Comparison of ENCODE assay signal across 18 mouse cellular contexts in the genomic region with DNA sequence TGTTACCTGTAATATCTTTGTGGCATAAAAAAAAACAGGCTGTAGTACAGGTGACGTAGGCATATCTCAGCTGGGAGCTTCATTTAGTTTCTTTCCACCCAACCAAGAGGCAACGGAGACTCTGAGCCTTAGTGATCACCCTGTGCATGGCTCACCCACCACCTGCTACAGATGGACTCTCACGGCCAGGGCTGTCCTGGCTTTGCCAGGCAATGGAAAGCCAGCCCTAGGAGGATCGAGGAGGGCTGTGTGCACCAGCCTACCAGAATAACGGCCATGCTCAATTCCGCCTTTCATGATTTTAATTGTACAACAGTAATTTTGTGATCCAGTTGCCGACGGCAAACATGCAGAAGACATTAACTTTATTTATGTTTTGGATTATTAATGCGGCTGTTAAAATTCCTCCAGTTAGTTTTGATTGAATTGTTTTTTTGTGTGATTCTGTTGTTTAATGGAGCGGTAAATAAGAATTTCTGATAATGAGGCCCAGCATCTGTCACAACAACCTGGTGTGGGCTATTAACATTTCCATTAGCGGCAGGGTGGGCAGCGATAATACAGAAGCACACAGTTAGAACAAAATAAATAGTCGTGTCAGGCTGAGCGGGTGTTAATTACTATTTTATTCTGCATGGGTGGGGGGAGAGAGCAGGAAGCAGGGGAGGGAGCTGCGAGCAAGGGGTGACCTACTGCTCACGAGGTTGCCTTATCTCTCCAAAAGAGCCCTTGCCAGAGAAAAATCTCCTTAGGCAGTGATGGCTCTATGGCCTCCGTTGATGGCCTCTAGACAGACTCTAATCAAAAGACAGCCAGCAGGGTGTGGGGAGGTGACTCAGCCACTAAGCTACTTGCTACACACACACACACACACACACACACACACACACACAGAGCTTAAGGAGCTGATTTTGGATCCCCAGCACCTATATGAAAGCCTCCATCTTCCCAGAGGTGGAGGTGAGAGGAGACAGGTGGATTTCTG.
A peak's percentile ranks its signal among the peaks of the same experiment; 100 is the strongest.
DNase-seq lines count a peak whose midpoint lies in the region; ATAC-seq and TF ChIP-seq lines count a peak whose summit lies in the region.
"Had no signal": no experiment of that assay in that cellular context is flagged by ENCODE, and none has a peak within 500 bp of the region (broad histone marks: within the 10 kb centered on the region; RNA-seq: fewer than 3 reads in every experiment).

No protein-coding gene starts in this region.

- no peak for ATAC-seq in kidney, postnatal 0 days (replicated peaks; ENCODE audit: low FRiP score, low read depth)
- peak; percentile 52; the same call in 1 of the 2 replicates for ATAC-seq in hindbrain, embryonic 16.5 days
- ATAC-seq: CD4-positive, CD25-positive, alpha-beta regulatory T cell, adult 4 months; intestine, postnatal 0 days had no signal

- no peak overlapping the region for H3K27ac ChIP-seq in kidney, postnatal 0 days
- H3K27ac ChIP-seq in hindbrain, embryonic 16.5 days (ENCODE audit: low read depth, low read length) = peak overlapping the region; percentile 9; the same call in 1 of the 2 replicates
- H3K27ac ChIP-seq: liver, embryonic 13.5 days; lung, embryonic 15.5 days; macrophage; midbrain, embryonic 12.5 days had no signal

- H3K4me3 ChIP-seq in kidney, postnatal 0 days (replicated peaks; ENCODE audit: low read depth, low read length) = no peak overlapping the region
- H3K4me3 ChIP-seq in hindbrain, embryonic 16.5 days (ENCODE audit: low read length) = no peak overlapping the region
- H3K4me3 ChIP-seq: liver, embryonic 13.5 days; lung, embryonic 15.5 days; midbrain, embryonic 12.5 days had no signal

- DNase-seq in kidney, postnatal 0 days (ENCODE audit: low spot score) = peak; percentile 47
- DNase-seq in kidney, adult 11 months = no peak
- DNase-seq in Muller cell, postnatal 12 days (ENCODE audit: inconsistent ontology term) = peak; percentile 78
- DNase-seq in brain, adult 2 months (ENCODE audit: low read depth, low spot score) = peak; percentile 28
- DNase-seq in gastrocnemius, postnatal 36 days = no peak
- DNase-seq in ovary, postnatal 36 days (ENCODE audit: low spot score) = no peak
- DNase-seq: cerebellum, adult 11-12 months; heart, adult 11 months; heart, postnatal 4 days; liver, embryonic 13.5 days; thymus, postnatal 25 days had no signal

- H3K9ac ChIP-seq in kidney, postnatal 0 days (ENCODE audit: low read depth, low read length) = no peak overlapping the region
- no peak overlapping the region for H3K9ac ChIP-seq in hindbrain, embryonic 16.5 days (ENCODE audit: low read depth, low read length)
- H3K9ac ChIP-seq: liver, embryonic 13.5 days; lung, embryonic 15.5 days; midbrain, embryonic 12.5 days had no signal

- 45% methylated on average over 17 of the region's 17 CpGs for WGBS in kidney, postnatal 0 days
- 51% methylated on average over 17 of the region's 17 CpGs for WGBS in hindbrain, embryonic 16.5 days

- intact Hi-C loops in gastrocnemius, postnatal 36 days (cut with DNase I) = no loop called here

- H3K36me3 ChIP-seq in kidney, postnatal 0 days (ENCODE audit: insufficient read depth, low read length) = no peaks in the 10 kb centered on the region
- H3K36me3 ChIP-seq in hindbrain, embryonic 16.5 days (ENCODE audit: control insufficient read depth, insufficient read depth, low read length) = 0 out of 2 replicates have a peak, but pooled peaks cover 2% of the 10 kb centered on the region
- H3K36me3 ChIP-seq: G1E; liver, embryonic 13.5 days; lung, embryonic 15.5 days; midbrain, embryonic 12.5 days had no signal

- H3K4me1 ChIP-seq in kidney, postnatal 0 days (replicated peaks; ENCODE audit: insufficient read depth, low read length) = no peaks in the 10 kb centered on the region
- H3K4me1 ChIP-seq in hindbrain, embryonic 16.5 days (ENCODE audit: control insufficient read depth, insufficient read depth, low read depth, low read length) = no peaks in the 10 kb centered on the region; the same call in 1 of the 2 replicates
- H3K4me1 ChIP-seq: liver, embryonic 13.5 days; lung, embryonic 15.5 days; midbrain, embryonic 12.5 days had no signal

- H3K9me3 ChIP-seq in kidney, postnatal 0 days (replicated peaks; ENCODE audit: low read length) = no peaks in the 10 kb centered on the region
- H3K9me3 ChIP-seq in hindbrain, embryonic 16.5 days (ENCODE audit: control insufficient read depth, low read length) = 0 out of 2 replicates have a peak, but pooled peaks cover 3% of the 10 kb centered on the region
- H3K9me3 ChIP-seq: lung, embryonic 15.5 days; midbrain, embryonic 12.5 days had no signal

- no peak for TF ChIP-seq CTCF in kidney, postnatal 0 days (IDR thresholded peaks at IDR 0.05; ENCODE audit: low read depth)

- no peak overlapping the region for H3K4me2 ChIP-seq in kidney, postnatal 0 days (ENCODE audit: low read length)
- no peak overlapping the region for H3K4me2 ChIP-seq in hindbrain, embryonic 16.5 days (ENCODE audit: low read length)
- H3K4me2 ChIP-seq: liver, embryonic 13.5 days; lung, embryonic 15.5 days; midbrain, embryonic 12.5 days had no signal

- H3K27me3 ChIP-seq in kidney, postnatal 0 days (ENCODE audit: insufficient read depth, low read length) = no peaks in the 10 kb centered on the region
- H3K27me3 ChIP-seq in hindbrain, embryonic 16.5 days (replicated peaks; ENCODE audit: control insufficient read depth, insufficient read depth, low read length) = no peaks in the 10 kb centered on the region
- H3K27me3 ChIP-seq: liver, embryonic 13.5 days; lung, embryonic 15.5 days; midbrain, embryonic 12.5 days had no signal

Comparison
In these comparisons a context has a peak if more than half of its experiments do, and no peak if none do; other contexts are left out.
1. DNase-seq: peak in kidney, postnatal 0 days (single experiment), Muller cell, postnatal 12 days (single experiment) and brain, adult 2 months (single experiment); none in kidney, adult 11 months (single experiment), gastrocnemius, postnatal 36 days (0 of 2) and ovary, postnatal 36 days (single experiment).